Mouse (Mus musculus) CH12.LX (cell line): ENCODE data around the gene Mmp9. TPM values are rescaled to one million over a fixed set of nuclear protein-coding genes. Genes with fewer than 3 reads are reported as not detected.
A peak's percentile ranks its signal among the peaks of the same experiment; 100 is the strongest.

ENCODE experiments used
- DNase-seq: peaks from one replicate; pipeline ENCODE4 v3.0.0-alpha.2; 2013; ENCODE audit errors: extremely low read depth
- H3K27ac ChIP-seq: 2 replicates; pipeline ENCODE4 v1.5.1; 2012; ENCODE audit warnings: low read depth, mild to moderate bottlenecking, control low read depth, moderate library complexity; ENCODE audit not compliant: insufficient read depth
- H3K27me3 ChIP-seq: replicated peaks from 2 replicates; pipeline ENCODE3; 2012; ENCODE audit warnings: inconsistent platforms
- H3K36me3 ChIP-seq, 2 experiments: replicated peaks in 1 of 2; 2 replicates each; pipeline versions ENCODE3 to v1.6.1; 2012; ENCODE audit warnings: inconsistent platforms in 1 of 2, low read length in 1 of 2, mild to moderate bottlenecking in 1 of 2, mixed read lengths in 1 of 2, moderate library complexity in 1 of 2; ENCODE audit not compliant: control insufficient read depth in 1 of 2, insufficient read depth in 1 of 2
- H3K4me1 ChIP-seq, 2 experiments: 2 replicates each; pipeline ENCODE4 v1.6.1; 2012; ENCODE audit warnings: inconsistent platforms in 1 of 2, moderate library complexity in 1 of 2; ENCODE audit not compliant: insufficient read depth in 2 of 2, control insufficient read depth in 1 of 2
- H3K4me2 ChIP-seq: 2 replicates; pipeline ENCODE4 v1.6.1; 2012; ENCODE audit warnings: low read depth, mild to moderate bottlenecking, control low read depth; ENCODE audit not compliant: poor library complexity, insufficient read depth, severe bottlenecking
- H3K4me3 ChIP-seq, 3 experiments: fragments of 150-350 bp in 1 of 3; sonication (generic) in 1 of 3; replicated peaks in 1 of 3; 2 replicates each; pipeline versions ENCODE3 to v1.5.1; 2011 to 2012; ENCODE audit warnings: low read depth in 2 of 3, low read length in 2 of 3, mild to moderate bottlenecking in 2 of 3, moderate library complexity in 2 of 3, control low read depth in 1 of 3, improper control_type of control experiment in 1 of 3, inconsistent platforms in 1 of 3, mixed read lengths in 1 of 3; ENCODE audit not compliant: poor library complexity in 1 of 3
- H3K79me2 ChIP-seq: replicated peaks from 2 replicates; pipeline ENCODE4 v1.6.1; 2012; ENCODE audit warnings: mild to moderate bottlenecking, moderate library complexity; ENCODE audit not compliant: control insufficient read depth, poor library complexity, insufficient read depth, severe bottlenecking; ENCODE audit errors: extremely low read depth
- H3K9ac ChIP-seq: 2 replicates; pipeline ENCODE4 v1.6.1; 2012; ENCODE audit warnings: low read depth, mild to moderate bottlenecking, control low read depth, moderate library complexity; ENCODE audit not compliant: insufficient read depth
- H3K9me3 ChIP-seq: replicated peaks from 2 replicates; pipeline ENCODE3; 2012; ENCODE audit warnings: low read length, inconsistent platforms, mixed read lengths
- CHD2 ChIP-seq: IDR thresholded peaks from 2 replicates; pipeline ENCODE4 v1.6.1; 2011; ENCODE audit warnings: low read length, improper control_type of control experiment
- CTCF ChIP-seq, 2 experiments: IDR thresholded peaks in 1 of 2; conservative IDR thresholded peaks in 1 of 2; 2 replicates each; pipeline ENCODE4 v1.5.1; 2011 to 2012; ENCODE audit warnings: low read depth in 2 of 2, low read length in 2 of 2, improper control_type of control experiment in 1 of 2, inconsistent platforms in 1 of 2, mild to moderate bottlenecking in 1 of 2, moderate library complexity in 1 of 2
- ETS1 ChIP-seq: conservative IDR thresholded peaks from 2 replicates; pipeline ENCODE4 v1.6.1; 2012; ENCODE audit warnings: low read depth, mild to moderate bottlenecking, inconsistent platforms, low read length, improper control_type of control experiment, moderate library complexity
- GABPA ChIP-seq: IDR thresholded peaks from 2 replicates; pipeline ENCODE4 v1.6.1; 2012; ENCODE audit warnings: low read depth, low read length, improper control_type of control experiment, inconsistent platforms; ENCODE audit not compliant: insufficient replicate concordance
- HCFC1 ChIP-seq: IDR thresholded peaks from 2 replicates; pipeline ENCODE4 v1.6.1; 2012; ENCODE audit warnings: low read depth, mild to moderate bottlenecking, inconsistent platforms, low read length, improper control_type of control experiment
- JUN ChIP-seq: IDR thresholded peaks from 2 replicates; pipeline ENCODE4 v1.6.1; 2011; ENCODE audit warnings: low read depth, mild to moderate bottlenecking, low read length, improper control_type of control experiment, moderate library complexity; ENCODE audit not compliant: insufficient read depth
- MEF2A ChIP-seq: IDR thresholded peaks from 2 replicates; pipeline ENCODE4 v1.6.1; 2014; ENCODE audit warnings: low read depth, mild to moderate bottlenecking, inconsistent platforms, low read length, improper control_type of control experiment, borderline replicate concordance
- MXI1 ChIP-seq: IDR thresholded peaks from 2 replicates; pipeline ENCODE4 v1.6.1; 2011; ENCODE audit warnings: mild to moderate bottlenecking, low read depth, low read length, improper control_type of control experiment
- MYC ChIP-seq: IDR thresholded peaks from 2 replicates; pipeline ENCODE4 v1.6.1; 2011; ENCODE audit warnings: low read depth, mild to moderate bottlenecking, improper control_type of control experiment, low read length
- NELFE ChIP-seq: IDR thresholded peaks from 2 replicates; pipeline ENCODE4 v1.6.1; 2011; ENCODE audit warnings: low read depth, low read length, improper control_type of control experiment
- NRF1 ChIP-seq: IDR thresholded peaks from 2 replicates; pipeline ENCODE4 v1.6.1; 2014; ENCODE audit warnings: low read depth, mild to moderate bottlenecking, inconsistent platforms, low read length, improper control_type of control experiment, moderate library complexity
- PAX5 ChIP-seq: IDR thresholded peaks from 2 replicates; pipeline ENCODE4 v1.6.1; 2012; ENCODE audit warnings: low read length, inconsistent platforms, mixed read lengths
- POLR2AphosphoS2 ChIP-seq: IDR thresholded peaks from 2 replicates; pipeline ENCODE4 v1.6.1; 2011; ENCODE audit warnings: low read depth, low read length, improper control_type of control experiment
- RAD21 ChIP-seq: IDR thresholded peaks from 2 replicates; pipeline ENCODE4 v1.6.1; 2011; ENCODE audit warnings: low read depth, mild to moderate bottlenecking, low read length, improper control_type of control experiment, moderate library complexity
- RCOR1 ChIP-seq: conservative IDR thresholded peaks from 2 replicates; pipeline ENCODE4 v1.6.1; 2012; ENCODE audit warnings: low read depth, mild to moderate bottlenecking, inconsistent platforms, low read length, improper control_type of control experiment
- TCF12 ChIP-seq: IDR thresholded peaks from 2 replicates; pipeline ENCODE4 v1.6.1; 2014; ENCODE audit warnings: low read depth, mild to moderate bottlenecking, inconsistent platforms, low read length, improper control_type of control experiment
- USF1 ChIP-seq: IDR thresholded peaks from 2 replicates; pipeline ENCODE4 v1.6.1; 2014; ENCODE audit warnings: low read depth, mild to moderate bottlenecking, inconsistent platforms, low read length, improper control_type of control experiment
- ZKSCAN1 ChIP-seq: IDR thresholded peaks from 2 replicates; pipeline ENCODE4 v1.6.1; 2012; ENCODE audit warnings: low read depth, inconsistent platforms, low read length, improper control_type of control experiment, borderline replicate concordance
- ZNF384 ChIP-seq: IDR thresholded peaks from 2 replicates; pipeline ENCODE4 v1.6.1; 2012; ENCODE audit warnings: low read depth, low read length, improper control_type of control experiment, inconsistent platforms
- dilution Hi-C: fragments of 300-500 bp; cut with MboI; formaldehyde crosslinking; loops from 2 replicates; pipeline ENCODE4 v1.14.3; 2020; ENCODE audit warnings: low sequenced_read_pairs; ENCODE audit not compliant: extremely low pct_unique_long_range_greater_than_20kb, extremely low pct_ligation_motif_present
- in situ Hi-C: fragments of 300-500 bp; cut with MboI; formaldehyde crosslinking; loops from 3 replicates; pipeline ENCODE4 v1.14.3; 2019; ENCODE audit warnings: low sequenced_read_pairs, low pct_ligation_motif_present, low pct_unique_long_range_greater_than_20kb, mixed read lengths
- polyA plus RNA-seq: library from polyadenylated mRNA; unstranded; fragments of >175 nt; gene quantifications from 2 replicates; pipeline ENCODE4 v1.2.1, GENCODE M21; 2012; ENCODE audit warnings: low read depth; ENCODE audit not compliant: insufficient read length
- total RNA-seq, 2 experiments: library from RNA; depleted of rRNA; stranded (reverse); fragments of 300-350 nt in 1 of 2; fragments of >200 nt in 1 of 2; gene quantifications; 2 replicates each; pipeline ENCODE4 v1.2.3; 2012 to 2014

Mmp9 gene
- total and polyA plus RNA-seq, 3 experiments: not detected

GRCm38 (mm10) chr2:164906071-164906470 lies 34.5 kb upstream of the Mmp9 start:
- TF ChIP-seq CTCF (conservative IDR thresholded peaks at IDR 0.05 in 1 of 2, IDR thresholded peaks at IDR 0.05 in 1 of 2; ENCODE audit: low read depth in 2 of 2, low read length in 2 of 2) (peak; percentile 29 to 34; a peak in 3 of 4 replicates), ZNF384 (no peak), MEF2A (no peak), JUN (no peak)
- Histone ChIP-seq H3K9me3 (peaks cover 21% of the 10 kb centered on the region), H3K27me3 (no peaks in the 10 kb centered on the region), H3K9ac (no peak overlapping the region), H3K36me3 (peaks cover 64 to 83% of the 10 kb centered on the region in 2 experiments), H3K4me3 (no peak overlapping the region), H3K4me1 (peaks cover 2 to 15% of the 10 kb centered on the region in 2 experiments; a peak in 3 of 4 replicates), H3K27ac (no peak overlapping the region), H3K79me2 (peaks cover 10% of the 10 kb centered on the region), H3K4me2 (no peak overlapping the region)
- in situ Hi-C loops (no loop called here), dilution Hi-C loops (no loop called here)
- no peak for DNase-seq

- TF ChIP-seq NELFE (no peak), RCOR1 (no peak)
- Histone ChIP-seq H3K4me1 (peaks cover 2 to 15% of the 10 kb centered on the region in 2 experiments; a peak in 3 of 4 replicates), H3K4me3 (no peak overlapping the region)
Observed at GRCm38 (mm10) chr2:164907511-164907910, 33.1 kb upstream of the Mmp9 start.

GRCm38 (mm10) chr2:164908011-164908410 lies 32.6 kb upstream of the Mmp9 start:
- peaks cover 3 to 16% of the 10 kb centered on the region in 2 experiments for H3K4me1 ChIP-seq
- peaks cover 21% of the 10 kb centered on the region for H3K9me3 ChIP-seq
- H3K9ac ChIP-seq: no peak overlapping the region
- H3K79me2 ChIP-seq: peaks cover 10% of the 10 kb centered on the region
- no peaks in the 10 kb centered on the region for H3K27me3 ChIP-seq
- DNase-seq: no peak
- H3K4me2 ChIP-seq: no peak overlapping the region
- peaks cover 45 to 64% of the 10 kb centered on the region in 2 experiments for H3K36me3 ChIP-seq
- no peak overlapping the region for H3K4me3 ChIP-seq
- TF ChIP-seq NRF1: no peak
- no peak for TF ChIP-seq TCF12
- TF ChIP-seq CHD2: no peak
- TF ChIP-seq RAD21: no peak
- TF ChIP-seq GABPA: no peak
- no peak for TF ChIP-seq HCFC1
- TF ChIP-seq USF1: no peak
- TF ChIP-seq ZKSCAN1: no peak
- no peak for TF ChIP-seq ZNF384
- TF ChIP-seq PAX5: no peak
- TF ChIP-seq MXI1: no peak
- TF ChIP-seq POLR2AphosphoS2: no peak
- no peak for TF ChIP-seq MYC
- no peak for TF ChIP-seq ETS1
- H3K27ac ChIP-seq: no peak overlapping the region
- dilution Hi-C loops (no loop called here), in situ Hi-C loops (no loop called here)

More at GRCm38 (mm10) chr2:164907511-164907910, 33.1 kb upstream of the Mmp9 start:
- H3K9ac ChIP-seq: no peak overlapping the region
- dilution Hi-C loops (no loop called here), in situ Hi-C loops (no loop called here)
- H3K27ac ChIP-seq: no peak overlapping the region
- H3K4me2 ChIP-seq: no peak overlapping the region
- H3K27me3 ChIP-seq: no peaks in the 10 kb centered on the region
- peaks cover 10% of the 10 kb centered on the region for H3K79me2 ChIP-seq
- H3K36me3 ChIP-seq: peaks cover 49 to 69% of the 10 kb centered on the region in 2 experiments
- no peak for DNase-seq
- peaks cover 21% of the 10 kb centered on the region for H3K9me3 ChIP-seq
